Mouse (Mus musculus) olfactory bulb, adult 2 months (tissue): ENCODE results near the gene Dis3l2. TPM values are rescaled to one million over a fixed set of nuclear protein-coding genes. Genes with fewer than 3 reads are reported as not detected.

Experiments
- H3K27ac ChIP-seq: fragments of 200-500 bp; 2 replicates; pipeline ENCODE4 v1.5.1; 2012; ENCODE audit warnings: low read depth, low read length; ENCODE audit not compliant: insufficient read depth
- H3K4me1 ChIP-seq: fragments of 200-500 bp; 2 replicates; pipeline ENCODE4 v1.6.1; 2012; ENCODE audit warnings: low read length; ENCODE audit not compliant: control insufficient read depth, insufficient read depth
- H3K4me3 ChIP-seq: fragments of 200-500 bp; 2 replicates; pipeline ENCODE4 v1.5.1; 2012; ENCODE audit warnings: mild to moderate bottlenecking, low read depth, low read length, moderate library complexity; ENCODE audit not compliant: insufficient read depth
- CTCF ChIP-seq: fragments of 200-500 bp; IDR thresholded peaks from 2 replicates; pipeline ENCODE4 v1.5.1; 2012; ENCODE audit warnings: low read depth, mild to moderate bottlenecking, low read length, moderate library complexity; ENCODE audit not compliant: insufficient read depth
- POLR2A ChIP-seq: fragments of 200-500 bp; IDR thresholded peaks from 2 replicates; pipeline ENCODE4 v1.6.1; 2012; ENCODE audit warnings: mild to moderate bottlenecking, low read depth, low read length, moderate library complexity; ENCODE audit not compliant: insufficient read depth
- WGBS: fragments of 180-500 bp; shearing (Covaris S2); methylation state at CpG from one replicate; pipeline ENCODE4 v1.1.7; 2018; 5-methylcytosine and 5-hydroxymethylcytosine counted together
- polyA plus RNA-seq: library from polyadenylated mRNA; stranded (reverse); fragments of >200 nt; gene quantifications from 2 replicates; pipeline ENCODE4 v1.2.4, GENCODE M21; 2012; ENCODE audit warnings: low replicate concordance; ENCODE audit not compliant: missing spikeins, insufficient read depth, insufficient read length

The Dis3l2 gene
- polyA plus RNA-seq, 1 experiment: not detected

DNA sequence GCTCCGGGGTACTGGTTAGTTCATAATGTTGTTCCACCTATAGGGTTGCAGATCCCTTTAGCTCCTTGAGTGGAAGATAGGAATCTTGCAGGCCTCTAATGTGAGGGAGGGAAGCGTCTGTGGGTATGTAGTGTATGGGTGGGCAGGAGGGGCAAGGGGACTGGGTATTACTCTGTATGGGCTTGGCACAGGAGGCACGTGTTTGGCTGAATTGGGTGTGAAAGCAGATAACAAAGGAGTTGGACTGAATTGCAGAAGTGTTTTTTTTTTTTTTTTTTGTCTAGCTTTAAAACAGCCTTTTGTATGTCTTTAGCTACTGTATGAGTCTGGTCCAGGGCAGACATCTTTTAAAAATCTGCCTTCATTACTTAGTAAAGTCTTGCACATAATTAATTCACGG is 5.9 kb downstream of the Dis3l2 start:
- H3K4me1 ChIP-seq: peaks cover 6% of the 10 kb centered on the region
- no peak overlapping the region for H3K4me3 ChIP-seq
- no peak overlapping the region for H3K27ac ChIP-seq
- 79% methylated on average over 4 of the region's 4 CpGs for WGBS
- no peak for TF ChIP-seq CTCF
- no peak for TF ChIP-seq POLR2A

DNA sequence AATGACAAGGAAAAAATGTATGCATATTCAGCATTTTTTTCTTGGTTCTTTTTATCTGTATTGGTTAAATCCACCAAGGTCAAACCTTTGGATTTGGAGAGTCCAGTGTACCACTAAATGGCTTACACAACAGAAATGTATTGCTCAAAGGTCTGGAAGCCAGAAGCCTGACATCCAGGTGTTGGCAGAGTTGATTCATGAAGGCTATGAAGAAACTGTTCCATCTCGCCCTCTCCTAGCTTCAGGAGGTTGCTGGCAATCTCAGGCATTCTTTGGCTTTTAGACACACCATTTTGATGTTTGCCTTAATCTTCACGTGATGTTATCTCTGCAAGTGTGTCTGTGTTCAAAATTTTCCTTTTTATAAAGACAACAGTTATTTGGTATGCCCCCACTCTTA is 8.4 kb downstream of the Dis3l2 start:
- H3K4me3 ChIP-seq: no peak overlapping the region
- H3K27ac ChIP-seq: no peak overlapping the region
- no peaks in the 10 kb centered on the region for H3K4me1 ChIP-seq
- whole genome bisulfite sequencing: 94% methylated on average over 2 of the region's 2 CpGs
- no peak for TF ChIP-seq CTCF
- TF ChIP-seq POLR2A: no peak

DNA sequence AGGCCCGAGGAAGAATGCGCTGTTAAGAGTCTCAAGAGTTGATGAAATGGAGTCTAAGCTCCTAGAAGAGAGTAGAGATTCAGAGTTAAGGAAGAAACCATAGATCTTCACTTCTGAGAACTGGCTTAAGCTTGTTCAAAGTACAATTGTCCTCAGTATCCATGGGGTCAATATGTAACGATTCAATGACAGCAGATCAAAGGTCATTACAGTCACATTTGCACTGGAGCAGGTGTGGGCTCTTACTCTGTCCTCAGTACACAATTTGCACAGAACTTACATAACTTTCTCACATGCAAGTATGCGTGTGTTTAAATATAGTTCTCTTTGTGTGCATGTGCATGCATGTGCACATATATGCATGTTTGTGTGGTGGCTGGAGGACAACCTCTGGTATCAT is 9.4 kb downstream of the Dis3l2 start:
- WGBS: 95% methylated on average over 4 of the region's 4 CpGs
- no peaks in the 10 kb centered on the region for H3K4me1 ChIP-seq
- no peak overlapping the region for H3K27ac ChIP-seq
- TF ChIP-seq POLR2A: no peak
- no peak for TF ChIP-seq CTCF
- H3K4me3 ChIP-seq: no peak overlapping the region

DNA sequence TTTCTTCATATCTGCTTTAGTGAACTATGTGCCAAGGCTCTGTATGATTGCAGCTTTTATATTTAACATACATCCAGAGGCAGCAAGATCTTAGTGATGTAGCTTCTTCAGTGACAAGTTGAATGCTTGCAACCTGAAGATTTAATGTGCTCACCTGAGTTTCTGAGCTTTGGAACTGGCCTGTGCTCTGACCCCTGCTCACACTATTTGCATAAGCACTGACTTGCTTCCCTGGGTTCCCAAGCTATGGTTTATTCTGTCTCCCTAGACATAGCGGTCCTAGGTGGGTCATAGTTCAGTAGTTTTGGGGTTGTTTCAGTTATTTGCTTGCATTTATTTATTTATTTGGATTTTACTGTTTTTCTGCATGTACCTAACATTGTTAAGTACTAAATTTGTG is 14.6 kb downstream of the Dis3l2 start:
- TF ChIP-seq POLR2A (no peak), CTCF (no peak)
- 97% methylated on average over 1 of the region's 1 CpGs for WGBS
- no peak overlapping the region for H3K4me3 ChIP-seq
- H3K4me1 ChIP-seq: peaks cover 3% of the 10 kb centered on the region; the same call in 1 of the 2 replicates
- H3K27ac ChIP-seq: no peak overlapping the region

DNA sequence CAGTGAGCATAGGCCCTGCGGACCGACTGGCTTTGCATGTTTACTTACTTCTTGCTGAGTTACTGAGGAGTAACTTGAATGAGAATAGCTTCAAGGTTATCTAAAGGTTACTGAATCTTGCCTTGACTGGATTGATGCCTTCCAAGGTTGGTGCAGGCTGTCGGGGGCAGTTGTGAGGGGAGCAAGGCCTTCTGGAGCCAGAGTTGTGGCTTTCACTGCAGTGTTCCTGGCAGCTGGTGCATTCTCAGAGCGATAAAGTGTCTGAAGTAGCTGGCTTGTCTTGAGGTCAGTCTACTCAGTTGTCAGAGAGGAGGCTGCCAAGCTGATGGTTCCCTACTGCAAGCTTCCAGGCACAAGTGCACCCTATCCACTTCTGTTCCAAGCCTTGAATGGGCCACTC is 15.8 kb downstream of the Dis3l2 start:
- peaks cover 3% of the 10 kb centered on the region; the same call in 1 of the 2 replicates for H3K4me1 ChIP-seq
- WGBS: 56% methylated on average over 4 of the region's 4 CpGs
- TF ChIP-seq CTCF: no peak
- no peak for TF ChIP-seq POLR2A
- no peak overlapping the region for H3K27ac ChIP-seq
- no peak overlapping the region for H3K4me3 ChIP-seq

DNA sequence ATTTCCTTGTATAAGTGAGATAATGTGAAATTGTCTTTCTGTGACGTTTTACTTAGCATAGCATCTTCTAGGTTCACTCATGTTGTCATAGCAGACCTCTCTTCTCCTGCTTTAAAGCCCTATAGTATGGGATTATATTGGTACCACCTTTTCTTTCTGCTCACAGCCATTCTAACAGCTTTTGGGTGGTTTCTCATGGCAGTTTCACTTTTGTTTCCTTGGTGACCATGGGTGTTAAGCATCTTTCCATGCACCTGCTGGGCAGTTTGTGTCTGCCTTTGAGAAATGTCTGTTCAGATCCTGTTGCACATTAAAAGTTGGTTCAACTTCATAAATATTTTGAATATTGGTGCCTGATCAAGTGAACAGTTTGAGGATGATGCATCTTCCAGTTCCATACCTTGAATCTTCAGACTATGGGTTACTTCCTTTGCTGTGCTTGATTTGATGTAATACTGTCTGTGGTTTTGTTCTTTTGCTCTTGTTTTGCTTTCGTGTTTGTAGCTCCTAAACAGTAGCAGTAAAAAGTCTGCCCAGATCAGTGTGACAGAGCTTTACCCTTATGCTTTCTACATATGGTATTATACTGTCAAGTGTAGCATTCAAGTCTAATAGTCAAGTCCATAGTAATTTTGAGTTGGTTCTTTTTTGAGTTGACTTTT is 29.7 kb downstream of the Dis3l2 start:
- 69% methylated on average over 2 of the region's 2 CpGs for WGBS
- TF ChIP-seq CTCF (no peak), POLR2A (no peak)
- H3K4me3 ChIP-seq: no peak overlapping the region
- no peaks in the 10 kb centered on the region for H3K4me1 ChIP-seq
- H3K27ac ChIP-seq: no peak overlapping the region

DNA sequence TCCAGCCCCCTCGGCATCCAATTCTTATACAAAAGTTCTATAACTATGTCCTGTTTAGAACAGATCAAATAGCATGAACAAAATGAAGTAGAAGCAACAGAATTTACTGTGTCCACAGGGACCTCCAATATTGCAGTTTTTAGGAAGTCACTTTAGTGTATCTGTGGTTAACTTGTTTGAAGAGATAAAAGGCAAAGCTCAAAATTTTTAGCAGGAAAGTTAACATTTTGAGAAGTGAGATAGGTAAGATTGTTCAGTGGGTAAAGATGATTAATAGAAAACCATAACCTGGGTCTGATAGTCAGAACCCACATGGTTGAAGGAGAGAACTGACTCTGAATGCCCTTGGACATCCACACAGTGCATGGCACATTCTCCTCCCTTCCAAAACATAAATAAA is 32.8 kb downstream of the Dis3l2 start:
- Histone ChIP-seq H3K4me1 (no peaks in the 10 kb centered on the region), H3K27ac (no peak overlapping the region), H3K4me3 (no peak overlapping the region)
- 92% methylated on average over 1 of the region's 1 CpGs for WGBS
- TF ChIP-seq CTCF: no peak
- no peak for TF ChIP-seq POLR2A

DNA sequence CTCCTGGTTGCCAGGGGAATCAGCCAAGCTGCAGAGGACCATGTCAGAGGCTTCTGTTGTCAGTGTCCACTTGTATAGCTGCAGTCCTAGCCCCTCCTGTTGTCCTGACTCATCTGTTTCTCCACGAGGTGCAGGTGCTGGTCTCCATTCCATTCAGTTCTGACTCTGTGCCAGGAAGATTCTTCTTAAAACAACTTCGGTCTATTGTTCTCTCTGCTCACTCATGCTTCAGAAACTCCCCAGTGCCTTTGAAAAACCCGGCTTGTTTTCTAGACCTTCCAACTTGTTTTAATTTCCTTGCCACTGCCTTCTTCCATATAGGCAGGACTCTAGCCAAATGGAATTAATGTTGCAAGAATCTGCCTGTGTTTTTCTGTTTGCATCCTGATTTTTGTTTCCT is 39.3 kb downstream of the Dis3l2 start:
- 17% methylated on average over 3 of the region's 3 CpGs for WGBS
- H3K4me3 ChIP-seq: no peak overlapping the region
- no peak for TF ChIP-seq CTCF
- no peak for TF ChIP-seq POLR2A

DNA sequence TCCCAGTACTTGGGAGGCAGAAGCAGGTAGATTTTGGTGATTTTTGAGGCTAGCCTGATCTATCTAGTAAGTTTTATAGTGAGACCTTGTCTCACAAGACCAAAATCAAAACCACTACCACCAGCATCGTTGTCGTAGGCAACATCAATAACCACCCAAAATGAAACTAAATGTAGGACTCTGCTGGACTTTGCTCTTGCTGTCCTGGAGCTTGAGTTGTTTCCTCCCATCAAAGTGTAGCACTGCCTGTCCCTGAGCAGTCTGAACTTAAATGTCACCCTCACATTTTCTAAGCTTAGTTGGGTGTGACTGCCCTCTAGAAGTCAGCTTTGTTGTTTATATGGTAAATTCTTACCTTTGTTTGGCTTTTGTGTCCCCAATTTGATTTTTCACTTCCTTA is 43.4 kb downstream of the Dis3l2 start:
- Histone ChIP-seq H3K27ac (no peak overlapping the region), H3K4me1 (no peaks in the 10 kb centered on the region), H3K4me3 (no peak overlapping the region)
- 95% methylated on average over 2 of the region's 2 CpGs for WGBS
- TF ChIP-seq CTCF: no peak
- TF ChIP-seq POLR2A: no peak

More for the DNA sequence above, 39.3 kb downstream of the Dis3l2 start:
- no peak overlapping the region for H3K27ac ChIP-seq
- no peaks in the 10 kb centered on the region for H3K4me1 ChIP-seq
